Mouse (Mus musculus) WW6 (cell line): Measurements from ENCODE around the gene Gm10382.
A peak's percentile ranks its signal among the peaks of the same experiment; 100 is the strongest.
"Not testable (repeated sequence)": the region's sequence is repeated elsewhere in the genome, so short reads cannot be mapped to it uniquely, and the experiment has no call there.

Experiments
- DNase-seq: peaks from one replicate; pipeline ENCODE4 v3.0.0-alpha.2; 2013; ENCODE audit warnings: low read depth, low spot score

Gm10382 gene

GRCm38 (mm10) chr5:125416183-125416582 lies 27.1 kb downstream of the Gm10382 start:
- no peak for DNase-seq

- DNase-seq: no peak
Observed at GRCm38 (mm10) chr5:125418636-125419035, 29.5 kb downstream of the Gm10382 start.

GRCm38 (mm10) chr5:125419124-125419523 lies 30.0 kb downstream of the Gm10382 start:
- DNase-seq: no peak

- no peak for DNase-seq
Observed at GRCm38 (mm10) chr5:125425698-125426276, 36.7 kb downstream of the Gm10382 start.

GRCm38 (mm10) chr5:125426343-125426742 lies 37.2 kb downstream of the Gm10382 start:
- DNase-seq: no peak

GRCm38 (mm10) chr5:125432324-125432723 lies 43.2 kb downstream of the Gm10382 start:
- not testable (repeated sequence) for DNase-seq

GRCm38 (mm10) chr5:125433793-125434337 lies 44.7 kb downstream of the Gm10382 start, which contains the start of gene Dhx37:
Gene Dhx37, minus strand, starts transcription at chr5:125434121.
- DNase-seq: peak; percentile 89

- peak; percentile 47 for DNase-seq
Observed at GRCm38 (mm10) chr5:125434347-125434746, 45.2 kb downstream of the Gm10382 start.
